Mouse (Mus musculus) G1E (cell line): Measurements from ENCODE around the gene Hebp1.

Experiments
- CTCF ChIP-seq: IDR thresholded peaks from 2 replicates; pipeline ENCODE4 v1.5.1; 2012; ENCODE audit warnings: low read depth, low read length, inconsistent platforms, mixed read lengths
- POLR2AphosphoS5 ChIP-seq: IDR thresholded peaks from 2 replicates; pipeline ENCODE4 v1.6.1; 2012; ENCODE audit warnings: low read depth, low read length, inconsistent platforms; ENCODE audit not compliant: insufficient replicate concordance
- TAL1 ChIP-seq: conservative IDR thresholded peaks from 2 replicates; pipeline ENCODE4 v1.6.1; 2012; ENCODE audit warnings: low read depth, low read length, inconsistent platforms, mixed read lengths

- TF ChIP-seq CTCF (no peak), POLR2AphosphoS5 (no peak), TAL1 (no peak)
These were observed 26.1 kb downstream of the Hebp1 start for GRCm38 (mm10) chr6:135171736-135172135.
